Mouse (Mus musculus): ENCODE measurements around the gene Atp1a1.

Gene Atp1a1

DNA sequence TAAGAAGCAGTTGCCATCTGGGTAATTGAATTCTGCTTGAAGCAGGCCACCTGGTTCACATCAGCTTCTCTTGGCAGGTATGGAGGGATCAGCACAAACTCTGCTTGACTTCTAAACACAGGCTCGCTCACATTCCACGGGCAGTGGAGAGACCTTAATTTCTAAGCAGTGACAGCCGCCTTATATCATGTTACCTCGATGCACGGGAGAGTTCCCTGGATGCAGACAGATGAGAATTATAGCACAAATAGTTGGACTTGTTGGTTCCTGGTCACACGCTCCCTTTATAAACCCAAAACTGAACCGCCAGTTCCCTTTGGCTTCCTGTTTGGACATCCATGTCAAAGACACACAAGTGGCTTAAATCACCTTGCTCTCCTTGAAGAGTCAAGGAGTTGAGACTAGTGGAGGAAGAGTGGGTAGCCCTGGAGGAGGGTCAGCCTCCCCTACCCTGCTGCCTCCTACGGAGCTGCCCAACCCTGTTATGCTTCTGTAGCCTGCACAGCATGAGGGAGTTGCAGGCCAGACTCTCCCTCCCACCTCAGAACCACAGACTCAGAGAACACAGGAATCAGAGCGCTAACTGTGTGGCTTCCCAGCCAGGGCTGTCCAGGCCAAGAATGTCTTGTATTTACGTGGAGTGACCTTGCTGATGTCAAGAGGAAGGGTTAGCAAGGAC lies 7.5 kb upstream of the Atp1a1 start:
- in situ Hi-C loops (cut with MboI, MseI) = no loop called here

DNA sequence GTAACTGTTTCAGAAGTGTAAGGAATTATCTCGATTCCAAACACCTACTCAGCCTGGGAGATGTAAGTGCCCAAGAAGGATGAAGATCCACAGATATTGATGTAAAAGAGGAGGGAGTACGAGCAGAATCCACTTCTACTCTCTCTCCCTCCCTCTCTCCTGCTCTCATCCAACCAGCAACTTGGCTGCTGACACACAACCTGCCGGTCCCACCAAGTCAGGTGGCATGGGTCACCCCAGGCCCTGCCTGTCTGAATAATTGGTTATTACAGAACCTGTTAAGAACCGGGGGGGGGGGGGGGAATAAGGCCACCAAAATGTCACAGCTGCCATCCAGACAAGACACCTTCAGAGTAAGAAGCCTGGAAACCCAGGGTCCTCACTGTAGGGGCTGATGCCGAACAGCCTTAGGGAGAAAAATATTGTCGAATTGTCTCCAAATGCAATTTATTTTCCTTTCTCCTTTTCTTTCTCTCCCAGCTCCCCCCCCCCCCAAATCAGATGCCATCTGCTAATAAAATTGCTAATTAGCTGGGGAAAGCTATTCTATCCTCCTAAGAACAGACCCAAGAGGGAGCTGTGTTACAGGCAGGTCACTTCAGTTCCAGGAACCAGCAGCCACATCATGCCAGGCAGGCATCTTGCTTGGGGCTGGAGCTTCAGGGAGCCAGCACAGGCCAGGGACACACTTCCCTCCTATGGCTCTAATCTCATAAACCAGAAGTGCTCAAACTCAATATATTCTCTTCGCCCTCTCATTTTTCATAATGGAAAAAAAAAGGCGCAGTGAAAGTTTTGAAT lies 6.7 kb upstream of the Atp1a1 start:
- in situ Hi-C loops (cut with MboI, MseI) = no loop called here

DNA sequence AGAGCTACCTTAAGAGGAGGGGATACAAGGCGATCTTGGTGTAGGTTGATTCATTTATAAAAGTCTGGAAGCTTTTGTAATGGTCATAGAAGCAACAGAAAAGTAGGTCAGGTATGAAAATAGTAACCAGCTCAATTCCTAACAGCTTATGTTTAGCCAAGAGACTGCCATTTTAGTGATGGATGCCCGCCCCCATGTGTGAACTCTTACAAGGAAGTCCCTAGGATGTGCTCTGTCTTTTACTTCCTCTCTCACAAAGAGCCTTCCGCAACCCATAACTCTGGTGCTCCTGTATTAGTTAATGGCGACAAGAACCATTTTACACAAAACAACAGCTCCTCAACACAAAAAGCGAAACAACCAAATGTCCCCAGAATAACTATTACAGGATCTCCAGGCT lies 4.8 kb upstream of the Atp1a1 start:
- in situ Hi-C loops (cut with MboI, MseI) = loop anchor here (5.0 kb wide), 1 partner anchor 198 kb away; no protein-coding TSS in a partner anchor

DNA sequence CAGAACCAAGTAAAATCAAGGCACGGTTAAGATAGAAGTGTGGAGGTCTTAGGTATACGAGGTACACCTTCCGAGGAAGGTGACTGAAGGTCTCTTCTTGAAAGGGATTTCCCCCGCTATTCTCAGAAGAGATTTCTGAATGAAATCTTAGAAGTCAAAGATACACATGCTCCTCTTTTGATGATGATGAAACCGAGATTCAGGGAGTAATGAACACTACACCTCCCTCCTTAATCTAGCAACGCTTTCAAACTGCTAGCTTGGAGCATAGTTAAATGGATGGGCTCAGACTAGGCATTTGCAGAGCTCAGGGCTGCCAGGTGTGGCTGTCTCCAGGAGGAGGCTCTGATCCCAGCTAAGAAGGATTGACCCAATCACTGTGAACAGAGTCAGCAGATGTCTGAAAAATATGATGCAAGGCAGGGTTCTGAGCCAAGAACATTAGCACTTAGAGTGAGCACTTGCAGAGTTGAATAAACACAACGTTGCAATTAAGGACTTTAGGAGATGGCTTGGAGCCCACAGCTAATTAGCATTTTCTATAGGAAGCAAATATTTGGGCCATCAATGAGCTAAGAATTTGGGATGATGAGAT lies 2.5 kb upstream of the Atp1a1 start:
- in situ Hi-C loops (cut with MboI, MseI) = loop anchor here (5.0 kb wide), 1 partner anchor 200 kb away; no protein-coding TSS in a partner anchor

DNA sequence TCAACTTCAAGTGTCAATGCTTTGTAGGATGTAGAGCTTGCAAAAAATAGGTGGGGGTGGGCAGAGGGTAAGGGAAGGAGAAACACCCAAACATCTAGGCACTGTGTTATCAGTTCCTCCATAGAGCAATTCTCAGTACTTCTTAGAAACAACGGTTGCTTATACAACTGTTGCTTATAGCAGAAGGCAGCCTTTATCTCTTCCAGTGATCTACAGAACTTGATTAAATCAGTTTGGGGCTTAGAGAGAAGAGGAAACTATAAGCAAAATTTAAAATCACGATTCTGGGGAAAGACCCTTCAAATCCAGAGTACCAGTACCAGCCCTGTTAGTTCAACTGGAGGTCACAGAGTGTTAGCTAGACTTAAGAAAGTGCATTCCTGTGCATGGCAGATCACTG lies 1.2 kb upstream of the Atp1a1 start:
- in situ Hi-C loops (cut with MboI, MseI) = loop anchor here (5.0 kb wide), 1 partner anchor 202 kb away; no protein-coding TSS in a partner anchor

DNA sequence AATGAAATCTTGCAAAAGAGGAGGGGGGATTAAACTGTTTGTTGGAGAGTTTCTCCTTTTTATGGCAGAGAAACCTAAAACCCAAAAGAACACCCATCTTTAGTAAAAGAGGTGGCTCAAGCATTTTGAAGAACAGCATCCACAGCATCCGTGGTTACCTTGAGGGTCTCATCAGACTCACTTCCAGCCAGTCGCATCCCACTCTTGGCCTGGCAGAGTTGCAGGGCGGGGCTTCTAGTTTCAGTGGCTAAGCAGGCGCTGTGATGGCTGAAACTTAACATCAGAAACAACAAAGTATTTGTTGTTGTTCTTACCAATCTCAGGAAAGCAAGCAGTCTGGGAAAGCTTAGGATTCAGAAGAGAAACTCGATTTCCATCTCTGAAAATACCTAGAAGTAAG lies 807 bp upstream of the Atp1a1 start:
- in situ Hi-C loops (cut with MboI, MseI) = loop anchor here (5.0 kb wide), 1 partner anchor 202 kb away; no protein-coding TSS in a partner anchor

DNA sequence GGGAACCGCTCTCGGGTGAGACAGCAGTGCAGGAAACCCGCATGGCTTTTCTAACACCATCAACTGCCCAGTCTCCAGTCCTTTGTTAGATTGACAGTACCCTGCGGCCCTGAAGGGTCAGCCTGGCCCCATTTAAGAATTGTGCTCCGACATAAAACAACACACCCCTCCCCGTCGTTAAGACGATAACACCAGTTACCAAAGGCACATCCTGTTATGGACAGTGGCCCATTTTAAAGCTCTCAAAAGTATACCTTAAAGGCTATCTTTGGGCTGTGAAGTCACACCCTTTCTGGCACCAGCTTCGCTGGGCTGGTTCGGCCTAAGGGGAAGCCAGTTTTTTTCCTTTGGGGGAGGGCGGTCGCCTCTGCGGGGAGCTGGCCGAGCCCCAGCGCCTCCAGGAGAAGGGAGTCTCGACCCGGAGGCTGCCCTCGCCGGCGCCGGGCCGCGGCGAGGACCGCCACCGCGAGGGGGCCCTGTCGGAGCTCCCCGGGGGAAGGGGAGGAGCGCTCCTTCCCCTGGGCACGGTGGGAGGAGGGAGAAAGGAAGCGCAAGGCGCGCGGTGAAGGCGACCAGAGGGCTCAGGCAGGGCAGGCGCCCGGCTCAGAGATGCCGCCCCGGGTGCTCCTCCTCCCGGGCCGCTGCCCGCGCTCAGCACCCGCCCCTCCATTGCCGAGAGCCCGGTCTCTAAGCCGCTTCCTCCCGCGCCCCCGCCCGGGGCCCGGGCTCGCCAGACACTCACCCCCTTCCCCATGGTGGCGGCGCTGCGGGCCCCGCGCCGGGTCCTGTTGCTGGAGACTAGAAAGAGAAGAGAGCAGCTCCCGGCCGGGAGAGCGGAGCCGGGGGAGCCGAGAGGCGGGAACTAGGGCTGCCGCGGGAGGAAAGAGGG lies 579 bp downstream of the Atp1a1 start:
- in situ Hi-C loops (cut with MboI, MseI) = no loop called here

DNA sequence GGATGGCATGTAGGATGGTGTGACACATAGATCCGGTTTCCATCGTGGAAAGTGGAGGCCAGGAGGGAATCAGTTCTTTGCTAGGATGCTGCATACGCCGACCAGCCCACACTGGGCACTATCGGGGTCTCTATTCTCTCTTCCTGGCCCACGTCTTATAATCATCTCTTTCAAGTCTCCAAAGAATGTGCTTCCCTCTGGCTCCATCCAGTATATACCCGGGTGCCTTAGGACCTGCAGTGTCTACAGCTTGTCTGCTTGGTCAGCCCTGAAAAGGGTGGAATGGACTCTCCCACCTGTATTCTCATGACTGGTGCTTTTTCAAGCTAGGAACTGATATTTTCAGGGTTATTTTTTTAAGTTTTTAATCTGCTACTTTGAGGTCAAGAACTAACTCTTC lies 1.3 kb downstream of the Atp1a1 start:
- in situ Hi-C loops (cut with MboI, MseI) = no loop called here

DNA sequence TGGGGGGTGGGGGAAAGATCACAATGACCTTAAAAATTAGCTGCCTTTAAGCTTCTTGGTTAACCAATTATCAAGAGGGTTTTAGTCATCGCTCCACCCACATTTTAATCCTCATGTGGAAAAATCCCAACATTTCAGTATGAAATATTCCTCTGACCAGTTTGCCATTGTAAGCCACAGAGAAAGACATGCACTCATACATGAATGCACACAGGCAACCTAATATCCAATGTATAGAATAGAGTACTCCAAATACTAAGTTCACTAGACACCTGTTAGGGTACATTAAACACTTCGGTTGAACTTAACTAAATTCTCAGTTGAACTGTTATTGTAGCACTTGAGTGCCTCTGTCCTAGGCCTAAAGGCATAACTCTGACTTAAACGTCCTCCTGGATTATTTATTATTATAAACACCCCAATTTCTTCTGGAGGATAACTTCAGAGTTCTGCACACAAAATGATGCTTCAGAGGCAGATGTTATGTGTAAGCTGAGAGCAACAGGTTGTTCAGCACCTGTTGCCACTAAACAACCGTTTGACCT lies 1.9 kb downstream of the Atp1a1 start:
- in situ Hi-C loops (cut with MboI, MseI) = no loop called here

DNA sequence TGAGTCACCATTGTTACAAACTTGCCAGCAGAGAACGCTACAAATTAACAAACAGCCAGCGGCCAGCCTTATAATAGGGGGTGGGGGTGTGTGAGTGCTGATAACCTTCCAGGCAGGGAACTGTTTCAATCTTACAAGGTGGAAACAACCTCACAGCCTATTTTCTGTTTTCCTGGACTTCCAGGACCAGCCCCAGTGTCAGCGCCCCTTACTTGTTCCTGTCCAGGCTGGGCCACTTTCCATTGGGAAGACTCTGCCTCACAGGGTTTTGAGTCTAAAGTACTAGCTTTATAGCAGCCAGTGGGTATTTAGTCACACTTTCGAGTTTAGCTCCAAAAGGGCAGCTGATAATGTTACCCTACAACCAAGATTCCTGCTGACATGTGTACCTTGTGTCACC lies 2.8 kb downstream of the Atp1a1 start:
- in situ Hi-C loops (cut with MboI, MseI) = no loop called here

DNA sequence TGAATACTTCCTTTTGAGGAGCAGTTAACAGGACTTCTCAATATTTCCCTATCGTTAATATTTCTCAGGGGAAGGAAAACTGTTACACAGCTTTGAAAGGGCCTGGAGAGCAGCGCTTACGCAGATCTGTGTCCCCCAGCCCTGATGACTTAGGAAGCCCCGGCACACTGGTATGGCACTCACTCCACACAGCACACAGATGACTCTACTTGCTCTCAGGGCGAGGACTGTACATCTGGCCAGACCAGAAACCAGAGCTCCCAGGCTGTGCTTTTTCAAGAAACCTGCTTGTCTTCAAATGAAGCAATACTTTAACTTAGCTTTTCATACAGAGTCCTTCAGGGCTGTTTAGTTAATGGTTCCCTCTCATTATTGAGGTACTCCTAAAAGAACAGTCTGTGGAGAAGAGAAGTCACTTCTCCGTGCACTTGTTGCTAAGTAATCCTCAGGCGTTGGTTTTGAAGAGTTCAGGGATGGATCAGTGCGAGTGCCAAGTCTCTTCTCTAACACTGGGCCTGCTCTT lies 3.4 kb downstream of the Atp1a1 start:
- in situ Hi-C loops (cut with MboI, MseI) = no loop called here

DNA sequence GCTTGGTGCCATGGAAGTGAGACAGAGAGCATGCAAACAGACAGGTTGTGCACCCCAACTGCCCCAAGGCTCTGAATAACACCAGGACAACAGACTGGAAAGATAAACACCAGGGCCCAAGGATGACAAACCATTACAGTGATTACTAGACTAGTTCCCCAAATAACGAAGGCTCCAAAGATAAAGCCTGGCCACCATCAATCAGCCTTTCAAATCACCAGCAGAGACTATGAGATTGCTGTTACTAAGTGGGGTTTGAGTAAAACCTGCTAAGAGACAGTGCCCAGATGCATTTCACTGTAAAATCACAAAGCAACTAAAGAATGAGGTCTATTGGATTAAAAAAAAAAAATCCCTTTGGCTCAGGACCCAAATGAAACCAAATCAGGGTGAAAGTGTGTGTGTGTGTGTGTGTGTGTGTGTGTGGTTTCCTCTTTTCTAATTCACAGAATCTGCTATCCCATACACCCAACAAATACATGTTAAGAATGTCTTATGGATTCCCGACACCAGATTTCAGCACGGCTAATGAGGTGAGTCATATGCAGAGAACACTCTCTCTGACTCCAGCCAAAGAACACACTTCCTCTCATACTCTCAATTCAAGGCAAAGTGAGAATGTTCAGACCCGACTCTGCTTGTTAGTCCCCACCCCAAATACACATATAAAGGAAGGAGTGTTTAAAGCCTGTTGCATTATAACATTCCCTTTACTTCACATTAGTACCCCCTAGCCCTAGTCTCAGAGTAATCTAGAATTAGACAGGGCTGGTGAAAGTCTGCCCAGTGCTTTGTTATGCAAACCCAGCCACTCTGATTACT lies 4.4 kb downstream of the Atp1a1 start:
- in situ Hi-C loops (cut with MboI, MseI) = loop anchor here (25.0 kb wide), 1 partner anchor 1437 kb away; no protein-coding TSS in a partner anchor

DNA sequence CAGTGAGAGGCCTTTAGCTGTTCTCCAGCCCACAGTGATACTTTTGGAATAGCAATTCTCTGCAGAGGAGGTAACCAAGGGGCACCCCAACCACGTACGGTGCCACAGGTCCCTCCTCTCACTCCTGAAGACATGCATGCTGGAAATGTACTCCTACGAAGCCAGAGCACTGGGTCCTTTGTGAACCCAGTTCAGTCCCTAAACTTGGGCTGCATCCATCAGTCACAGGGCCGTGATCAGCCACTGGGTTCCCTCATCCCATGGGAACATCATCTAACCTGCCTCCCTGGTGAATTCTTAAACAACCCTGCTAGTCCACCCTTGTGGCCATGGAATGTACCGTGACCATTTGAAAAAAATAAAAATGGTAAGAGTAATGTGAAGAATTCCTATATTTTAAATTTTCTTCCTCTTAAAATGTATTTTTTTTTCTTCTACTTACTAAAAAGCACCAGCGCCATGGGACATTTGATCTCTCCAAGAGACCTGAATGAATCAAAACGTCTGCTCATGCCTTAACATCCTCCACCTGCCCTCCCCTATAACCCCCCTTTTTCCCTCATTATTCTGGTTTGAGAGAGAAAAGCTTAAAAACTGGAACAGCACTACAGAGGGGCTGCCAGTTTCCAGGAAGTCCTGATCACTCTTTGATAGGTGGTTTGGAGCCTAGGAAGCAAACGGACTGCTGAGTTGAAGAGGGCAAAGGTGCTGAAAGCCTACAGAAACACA lies 5.1 kb downstream of the Atp1a1 start:
- in situ Hi-C loops (cut with MboI, MseI) = loop anchor here (25.0 kb wide), 1 partner anchor 1438 kb away; no protein-coding TSS in a partner anchor

DNA sequence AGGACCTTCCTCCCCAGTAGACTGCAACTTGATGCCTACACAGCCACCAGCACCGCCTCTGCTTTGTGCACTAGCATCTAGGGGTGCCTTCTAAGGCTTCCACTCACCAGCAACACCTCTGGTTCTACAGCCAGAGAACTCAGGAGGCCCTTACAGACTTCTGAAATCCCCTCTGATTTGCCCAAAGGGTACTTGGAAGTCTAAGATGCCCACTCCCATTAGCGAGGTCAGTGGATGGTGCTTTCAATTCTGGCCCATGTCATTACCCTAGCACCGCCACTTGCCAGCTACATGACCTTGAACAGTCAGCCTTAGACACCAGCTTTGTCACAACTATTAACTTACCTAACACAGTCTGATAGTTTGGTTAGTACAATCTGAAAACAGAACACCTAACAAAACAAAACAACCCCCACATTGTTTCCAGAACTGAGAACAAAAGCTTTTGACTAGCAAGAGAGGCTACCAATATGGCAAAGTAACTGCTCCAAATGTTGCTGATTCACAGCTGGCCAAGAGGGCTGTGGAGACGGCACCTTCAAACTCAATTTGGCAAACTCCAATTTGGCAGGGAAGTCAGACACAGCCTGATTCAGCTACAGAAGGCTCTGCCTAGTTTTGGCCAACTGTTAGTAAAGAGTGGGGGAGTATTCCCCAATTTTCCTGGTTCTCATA lies 6.1 kb downstream of the Atp1a1 start:
- in situ Hi-C loops (cut with MboI, MseI) = loop anchor here (25.0 kb wide), 1 partner anchor 1439 kb away; no protein-coding TSS in a partner anchor

DNA sequence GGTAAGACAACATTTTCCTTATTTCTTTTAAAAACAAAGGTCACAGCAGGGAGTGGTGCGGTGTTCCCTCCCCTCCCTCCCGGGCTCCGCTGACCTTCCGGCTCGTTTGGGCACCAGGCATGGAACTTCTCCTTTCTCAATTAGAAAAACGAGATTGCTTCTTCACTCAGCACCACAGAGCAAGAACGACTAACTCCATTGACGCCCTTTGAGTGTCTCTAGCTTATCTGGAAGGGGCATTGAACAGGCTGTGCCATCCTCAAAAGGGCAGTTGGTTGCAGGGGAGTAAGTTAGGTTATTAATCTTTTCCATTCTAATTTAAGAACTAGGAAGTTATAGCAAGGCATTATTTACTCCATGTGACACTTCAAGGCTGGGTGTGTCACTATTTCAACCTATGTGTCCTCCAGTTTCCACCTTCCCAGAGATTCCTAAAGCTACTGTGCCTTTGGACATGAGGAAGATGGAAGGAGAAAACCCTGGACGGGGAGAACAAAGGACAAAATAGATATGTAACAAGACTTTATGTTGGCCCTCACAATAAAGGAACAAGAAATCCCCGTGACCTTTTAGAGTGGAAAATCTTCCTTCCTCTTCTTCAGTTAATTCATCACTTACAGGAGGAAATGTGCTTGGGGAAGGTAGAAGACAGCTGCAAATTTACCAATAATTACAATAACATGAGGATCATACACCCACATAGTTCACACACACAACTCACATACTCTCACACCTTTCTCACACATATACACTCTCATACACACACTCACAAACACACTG lies 7.0 kb downstream of the Atp1a1 start:
- in situ Hi-C loops (cut with MboI, MseI) = loop anchor here (25.0 kb wide), 1 partner anchor 1440 kb away; no protein-coding TSS in a partner anchor

DNA sequence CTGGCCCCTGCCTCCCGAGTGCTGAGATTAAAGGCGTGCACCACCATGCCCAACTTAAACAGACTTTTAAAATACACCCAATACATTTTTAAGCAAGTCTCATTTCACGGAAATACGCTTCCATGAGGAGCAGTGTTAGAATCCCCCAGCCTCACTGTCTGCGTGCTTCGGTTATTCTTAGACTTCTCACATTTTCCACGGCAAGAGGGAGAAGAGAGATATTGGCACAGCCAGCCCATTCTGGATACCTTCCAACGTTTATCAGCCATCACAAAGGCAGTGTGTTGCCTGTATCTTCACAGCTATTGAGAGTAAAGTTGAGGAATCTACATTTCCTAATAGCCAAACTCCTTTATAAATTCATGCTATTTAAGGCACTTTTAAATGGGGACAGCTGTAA lies 7.8 kb downstream of the Atp1a1 start:
- in situ Hi-C loops (cut with MboI, MseI) = loop anchor here (25.0 kb wide), 1 partner anchor 1441 kb away; no protein-coding TSS in a partner anchor

DNA sequence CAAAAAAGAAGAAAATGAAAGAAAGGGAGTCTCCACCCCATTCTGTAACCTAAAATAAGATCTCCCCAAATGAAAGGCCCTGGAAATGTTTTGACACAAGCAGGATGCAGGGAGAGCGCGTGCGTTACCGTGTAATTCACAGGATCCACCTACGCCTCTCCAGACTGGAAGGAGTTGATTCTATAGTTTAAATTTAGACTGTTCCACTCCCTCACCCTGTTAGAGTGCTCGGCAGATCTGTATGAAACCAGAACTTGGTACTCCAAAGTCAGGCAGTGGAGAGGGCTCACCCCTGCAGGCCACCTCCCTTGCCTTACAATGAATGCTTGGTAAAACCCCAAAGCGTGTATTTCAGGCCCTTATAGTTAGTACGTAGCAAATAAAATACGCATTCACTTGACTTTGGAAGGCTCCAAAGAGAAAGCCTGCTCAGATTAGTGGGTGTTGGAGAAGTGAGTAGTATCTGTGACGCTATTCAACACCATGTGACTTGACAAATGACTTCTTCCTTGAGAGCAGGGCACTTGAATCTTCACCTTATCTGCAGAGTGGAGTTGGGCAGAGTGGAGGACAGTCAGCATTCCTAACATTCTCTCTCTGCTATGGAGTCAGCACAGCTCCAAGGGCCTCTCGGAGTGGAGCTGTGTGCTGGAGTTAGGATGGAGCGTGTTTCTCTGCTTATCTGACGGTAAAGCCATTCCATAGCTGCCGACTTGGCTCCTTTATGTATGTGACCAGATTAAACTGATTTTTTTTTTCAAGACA lies 8.4 kb downstream of the Atp1a1 start:
- in situ Hi-C loops (cut with MboI, MseI) = loop anchor here (25.0 kb wide), 1 partner anchor 1441 kb away; no protein-coding TSS in a partner anchor
